Mouse (Mus musculus) large intestine, adult 2 months (tissue): Measurements from ENCODE around the gene Ablim1. TPM values are rescaled to one million over a fixed set of nuclear protein-coding genes. Genes with fewer than 3 reads are reported as not detected.

ENCODE experiments used
- DNase-seq: peaks from one replicate; pipeline ENCODE4 v3.0.0-alpha.2; 2012; ENCODE audit warnings: low read depth, low spot score
- WGBS: fragments of 180-500 bp; shearing (Covaris S2); methylation state at CpG from one replicate; pipeline ENCODE4 v1.1.7; 2018; 5-methylcytosine and 5-hydroxymethylcytosine counted together
- polyA plus RNA-seq: library from polyadenylated mRNA; depleted of rRNA; stranded (reverse); fragments of >200 nt; gene quantifications from 2 replicates; pipeline ENCODE4 v1.2.3, GENCODE M21; 2012

Ablim1 gene
- polyA plus RNA-seq, 1 experiment: 14.1 TPM

DNA sequence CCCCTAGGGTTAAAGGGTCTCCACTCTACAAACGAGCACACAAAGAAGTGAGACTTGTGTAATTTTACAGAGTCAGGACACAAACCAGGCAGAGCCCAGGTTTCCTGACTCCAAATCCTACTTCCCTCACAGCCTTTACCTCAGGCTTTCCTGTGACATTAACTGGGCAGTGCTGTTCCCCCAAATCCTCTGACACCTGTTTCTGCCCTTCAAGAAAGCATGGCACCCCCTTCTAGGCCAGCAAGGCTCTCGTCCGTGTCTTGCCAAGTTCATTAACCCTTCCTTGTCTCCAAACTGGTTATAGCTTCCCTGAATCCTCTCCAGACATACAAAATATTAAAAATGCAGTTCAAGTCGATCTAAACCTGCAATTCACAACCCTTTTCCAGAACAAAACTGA is 304.7 kb downstream of the Ablim1 start:
- WGBS: 63% methylated on average over 4 of the region's 4 CpGs
- DNase-seq: no peak

DNA sequence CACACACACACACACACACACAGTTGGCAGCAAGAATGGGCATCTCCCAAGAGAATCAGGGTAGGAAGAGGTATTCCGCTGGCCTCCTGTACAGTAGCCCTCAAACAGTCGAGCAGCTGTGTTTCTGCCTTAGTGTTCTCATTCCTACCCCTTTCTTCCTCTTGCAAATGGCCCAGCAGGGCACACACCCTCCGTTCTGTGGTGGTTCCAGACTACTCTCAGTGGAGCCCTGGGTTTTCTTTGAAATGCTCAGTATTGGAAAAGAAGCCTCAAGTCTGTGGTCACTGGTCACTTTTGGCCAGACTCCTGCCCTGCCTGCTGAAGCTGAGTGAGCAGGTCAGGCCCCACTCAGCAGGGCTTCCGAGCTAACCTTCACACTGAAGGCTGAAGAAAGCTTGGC is 305.1 kb downstream of the Ablim1 start:
- no peak for DNase-seq
- WGBS: 74% methylated on average over 4 of the region's 4 CpGs

DNA sequence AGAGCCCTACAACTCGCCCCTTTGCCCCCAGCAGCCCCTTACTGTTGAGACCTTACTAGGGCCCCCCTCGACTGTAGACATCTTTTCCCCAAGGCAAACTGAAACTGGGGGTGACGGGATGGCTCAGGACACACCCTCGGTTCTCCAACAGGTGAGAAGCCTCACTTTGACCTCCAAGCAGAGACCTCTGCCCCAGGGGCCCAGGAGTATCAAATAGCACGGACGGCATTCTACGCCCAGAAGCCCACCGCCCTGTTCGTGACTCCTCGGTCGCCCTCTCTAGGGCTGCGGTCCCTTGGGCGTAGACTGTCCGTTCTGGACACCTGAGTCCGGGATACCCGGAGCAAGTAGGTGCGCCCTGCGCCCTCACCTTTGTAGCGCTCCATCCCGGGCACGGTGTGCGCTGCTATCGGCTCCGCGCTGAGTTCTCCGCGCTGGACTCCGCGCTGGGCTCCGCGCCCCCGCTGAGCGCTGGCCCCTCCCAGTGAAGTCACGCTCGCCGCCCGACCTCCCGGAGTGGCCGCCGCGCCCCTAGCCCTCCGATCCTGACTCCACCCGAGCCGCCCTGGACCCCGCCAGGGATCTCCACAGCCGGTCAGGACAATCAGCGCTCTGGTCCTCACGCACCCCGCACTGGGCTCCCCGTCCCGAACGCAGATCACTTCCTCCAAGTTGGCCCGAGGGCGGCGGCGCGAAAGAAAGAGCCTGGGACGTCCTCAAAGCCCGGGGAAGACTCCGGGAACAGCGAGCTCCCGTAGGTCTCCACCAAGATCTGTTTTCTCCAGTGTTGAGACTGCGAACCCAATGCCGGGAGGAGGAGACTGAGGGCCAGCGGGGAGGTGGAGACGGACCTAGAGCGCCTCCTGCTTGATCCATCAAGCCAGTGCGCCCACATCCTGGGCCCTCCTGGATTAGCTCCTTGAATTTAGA is 306.7 kb downstream of the Ablim1 start, which contains the start of gene Afap1l2:
Gene Afap1l2 (minus strand): TSS at position 448 of the 930 bp plus-strand sequence.
- 2% methylated on average over 68 of the region's 68 CpGs for WGBS
- peak; percentile 36 for DNase-seq

DNA sequence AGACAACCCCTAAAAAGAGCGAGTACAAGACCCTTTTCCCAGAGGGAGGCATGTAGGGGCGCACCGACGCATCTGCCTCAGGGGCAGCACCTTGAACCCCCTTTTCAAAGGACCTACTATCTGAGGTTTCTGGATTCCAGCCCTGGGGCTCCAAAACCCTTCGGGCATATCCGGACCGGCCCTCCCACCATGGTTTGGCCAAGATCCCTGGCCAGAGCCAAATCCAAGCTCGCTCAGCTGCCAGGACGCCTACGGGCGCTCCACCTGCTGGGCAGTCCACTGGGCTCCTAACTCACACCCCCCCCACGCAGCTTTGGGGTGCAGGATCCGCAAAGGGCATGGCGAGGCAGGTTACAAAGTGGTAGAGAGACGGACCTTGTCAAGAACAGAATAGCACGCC is 307.4 kb downstream of the Ablim1 start:
- 58% methylated on average over 16 of the region's 16 CpGs for WGBS
- no peak for DNase-seq

DNA sequence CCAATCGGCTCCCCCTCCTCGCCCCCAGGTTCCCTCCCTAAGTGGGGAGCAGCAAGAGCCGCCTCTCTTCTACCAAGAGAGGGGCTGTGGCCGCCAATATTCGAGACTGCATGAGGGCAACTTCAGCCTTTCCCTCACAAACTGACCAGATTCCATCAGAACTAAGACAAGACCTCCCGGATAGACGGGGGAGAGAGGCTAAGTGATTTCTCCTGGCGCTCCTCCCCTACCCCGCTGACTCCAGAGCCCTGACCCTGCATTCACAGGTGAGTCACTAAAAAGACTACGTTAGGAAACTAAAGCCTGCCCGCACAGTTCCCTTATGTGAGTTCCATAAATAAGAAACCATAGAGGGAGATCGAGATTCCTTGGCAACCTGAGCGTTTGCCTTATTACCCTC is 307.9 kb downstream of the Ablim1 start:
- WGBS: 57% methylated on average over 13 of the region's 13 CpGs
- no peak for DNase-seq

DNA sequence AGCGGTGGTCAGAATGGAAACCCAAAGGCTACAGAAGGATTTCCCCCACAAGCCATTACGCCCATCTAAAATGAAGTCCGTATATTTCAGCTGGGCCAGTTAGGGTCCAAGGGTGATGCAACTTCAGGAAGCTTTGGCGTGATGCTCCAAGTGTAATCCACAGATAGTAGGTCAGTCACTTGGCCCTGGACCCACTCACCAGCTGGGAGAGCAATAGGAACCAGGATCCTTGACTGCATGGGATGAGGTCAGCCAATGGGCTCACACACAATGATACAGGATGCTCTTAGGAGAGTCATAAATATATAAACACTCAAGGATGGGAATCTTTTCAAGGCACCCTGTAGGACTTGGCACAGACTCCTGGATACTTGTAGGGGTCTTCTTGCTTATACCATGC is 309.7 kb downstream of the Ablim1 start:
- 74% methylated on average over 4 of the region's 4 CpGs for WGBS
- no peak for DNase-seq

DNA sequence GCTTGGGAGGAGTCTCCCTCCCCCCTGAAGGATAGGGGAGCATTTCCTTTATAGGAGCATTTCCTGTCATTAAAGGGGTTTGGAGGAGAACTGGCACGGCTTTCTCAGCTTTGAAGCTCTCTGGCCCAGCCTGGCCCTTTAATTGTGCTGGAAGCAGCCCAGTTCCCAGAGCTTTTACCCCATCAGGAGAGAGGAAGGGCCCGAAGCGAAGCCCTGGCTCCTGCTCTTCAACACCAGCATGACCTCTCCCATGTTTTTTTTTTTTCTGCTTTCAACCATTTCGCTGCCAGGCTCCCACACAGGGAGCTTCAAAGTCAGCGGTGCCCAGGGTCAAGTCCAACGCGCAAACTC is 311.3 kb downstream of the Ablim1 start:
- no peak for DNase-seq
- WGBS: 27% methylated on average over 7 of the region's 7 CpGs

DNA sequence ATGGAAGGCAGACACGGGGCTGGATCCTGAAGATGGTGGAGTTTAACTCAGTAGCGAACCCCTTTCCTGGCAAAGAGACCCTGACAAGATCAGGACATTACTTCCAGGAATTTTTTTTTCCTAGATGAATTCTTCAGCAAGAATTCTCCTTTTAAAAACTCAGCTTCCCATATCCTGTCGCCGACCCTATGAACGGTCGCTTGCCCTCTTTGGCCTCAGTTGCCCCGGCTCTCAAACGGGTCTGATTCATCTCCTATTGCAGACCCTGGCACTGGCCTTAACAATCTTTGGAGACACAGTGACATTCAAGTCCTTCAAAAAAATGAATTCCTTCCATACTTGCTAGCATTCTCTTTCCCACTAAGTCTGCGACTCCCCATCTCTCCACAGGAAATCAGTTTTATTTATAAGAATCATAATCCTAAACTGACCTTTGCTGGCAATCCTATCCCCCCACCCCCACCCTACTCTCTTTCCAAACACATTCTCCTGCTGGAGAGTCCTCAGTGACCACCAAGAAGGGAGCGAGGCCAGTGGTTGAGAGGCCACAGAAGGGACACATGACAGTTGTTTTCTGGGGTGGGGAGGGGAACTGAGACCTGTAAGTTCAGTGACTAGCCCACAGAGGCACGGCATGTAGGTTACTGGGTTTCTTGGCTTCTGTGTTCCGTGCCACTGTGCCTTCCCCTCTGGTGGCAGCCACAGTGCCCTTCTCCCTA is 311.8 kb downstream of the Ablim1 start:
- DNase-seq: no peak
- 61% methylated on average over 12 of the region's 12 CpGs for WGBS

DNA sequence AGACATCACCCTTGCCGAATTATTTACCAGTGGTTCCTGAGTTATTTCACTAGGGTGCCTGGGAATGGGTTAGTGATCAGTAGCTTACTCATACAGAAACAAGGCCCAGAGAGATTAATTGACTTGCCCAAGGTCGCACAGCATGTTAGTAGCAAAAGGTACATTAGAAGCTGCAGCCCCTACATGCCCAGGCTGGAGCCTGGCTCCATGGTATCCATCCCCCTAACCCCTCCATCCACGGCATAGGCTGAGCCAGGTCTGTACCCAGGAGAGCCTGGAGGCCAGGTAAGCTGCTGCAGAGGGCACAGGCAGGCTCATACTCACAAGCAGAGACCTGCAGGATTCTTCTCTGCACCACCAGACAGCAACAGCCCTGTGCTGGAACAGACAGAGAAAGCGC is 312.8 kb downstream of the Ablim1 start:
- no peak for DNase-seq
- WGBS: 91% methylated on average over 4 of the region's 4 CpGs

DNA sequence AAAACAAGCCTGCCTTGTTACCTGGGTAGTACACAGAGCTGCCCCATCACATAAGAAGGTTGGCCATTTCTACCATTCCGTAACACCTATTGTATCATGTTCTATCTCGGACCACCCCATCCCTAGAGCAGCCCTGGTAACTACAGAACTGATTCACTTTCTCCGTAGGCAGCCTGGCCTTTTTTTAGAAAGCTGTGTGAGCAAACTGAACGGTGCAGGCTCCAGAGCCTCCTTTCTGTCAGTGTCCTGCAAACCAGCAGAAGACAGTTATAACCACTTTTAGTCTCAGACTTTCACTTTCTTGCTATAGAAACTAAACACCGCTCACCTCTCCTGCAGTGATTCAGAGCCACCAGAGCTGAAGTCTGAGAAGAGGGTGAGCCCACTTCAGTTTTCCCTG is 314.1 kb downstream of the Ablim1 start:
- 85% methylated on average over 5 of the region's 5 CpGs for WGBS

DNA sequence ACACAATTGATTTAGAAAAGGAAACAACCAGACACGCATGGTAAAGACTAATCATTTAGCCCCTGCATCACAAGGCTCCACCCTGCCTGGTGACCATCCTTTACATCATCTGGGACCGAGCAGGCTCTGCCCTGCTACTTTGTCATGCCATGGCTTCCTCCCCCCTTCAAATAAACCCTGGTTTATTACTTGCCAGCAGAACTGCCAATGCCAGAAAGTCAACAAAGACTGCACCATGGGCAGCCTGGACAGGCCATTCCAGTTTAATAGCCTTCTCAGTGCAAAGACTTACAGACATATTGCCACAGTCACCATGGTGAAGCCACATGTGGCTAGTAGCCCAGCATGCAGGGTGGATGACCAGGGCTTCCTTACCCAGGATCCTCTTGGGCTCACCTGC is 314.9 kb downstream of the Ablim1 start:
- DNase-seq: no peak
- WGBS: 55% methylated on average over 2 of the region's 2 CpGs

More for the DNA sequence above, 314.1 kb downstream of the Ablim1 start:
- no peak for DNase-seq

DNA sequence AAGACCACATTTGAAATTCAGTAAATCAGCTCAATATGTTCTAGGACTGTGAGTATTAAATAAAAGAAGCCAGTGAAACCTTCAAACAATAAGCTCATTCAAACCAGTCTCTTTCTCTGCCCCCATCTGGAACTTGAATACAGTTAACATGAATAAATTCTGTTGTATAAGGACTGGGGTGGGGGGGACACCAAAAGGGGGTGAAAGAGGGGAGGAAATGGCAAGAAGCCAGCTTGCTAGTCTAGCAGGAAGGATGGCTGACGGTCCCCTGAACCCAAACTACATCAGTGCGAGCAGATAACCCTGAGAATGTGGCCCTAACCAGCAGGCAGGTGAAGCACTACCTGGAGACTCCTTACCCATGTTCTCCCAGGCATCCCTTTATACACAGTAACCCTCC is 315.8 kb downstream of the Ablim1 start:
- DNase-seq: no peak
- 80% methylated on average over 2 of the region's 2 CpGs for WGBS

DNA sequence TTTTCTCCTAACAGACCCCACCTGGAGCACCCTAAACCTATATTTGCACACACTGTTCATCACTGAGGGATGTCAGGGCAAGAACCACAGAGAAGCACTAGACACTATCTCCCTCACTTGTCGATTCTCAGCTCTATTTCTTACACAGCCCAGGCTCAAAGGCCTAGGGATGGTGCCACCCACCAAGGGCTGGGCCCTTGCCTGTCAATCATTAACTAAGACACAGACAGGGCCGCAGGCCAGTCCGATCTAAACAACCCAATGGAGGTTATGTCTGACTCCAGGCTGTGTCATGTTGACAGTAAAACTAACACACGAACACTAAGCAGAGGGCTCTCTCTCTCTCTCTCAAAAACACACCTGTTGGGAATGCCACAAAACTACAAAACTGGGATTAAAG is 316.4 kb downstream of the Ablim1 start:
- DNase-seq: no peak
- WGBS: 32% methylated on average over 4 of the region's 4 CpGs

DNA sequence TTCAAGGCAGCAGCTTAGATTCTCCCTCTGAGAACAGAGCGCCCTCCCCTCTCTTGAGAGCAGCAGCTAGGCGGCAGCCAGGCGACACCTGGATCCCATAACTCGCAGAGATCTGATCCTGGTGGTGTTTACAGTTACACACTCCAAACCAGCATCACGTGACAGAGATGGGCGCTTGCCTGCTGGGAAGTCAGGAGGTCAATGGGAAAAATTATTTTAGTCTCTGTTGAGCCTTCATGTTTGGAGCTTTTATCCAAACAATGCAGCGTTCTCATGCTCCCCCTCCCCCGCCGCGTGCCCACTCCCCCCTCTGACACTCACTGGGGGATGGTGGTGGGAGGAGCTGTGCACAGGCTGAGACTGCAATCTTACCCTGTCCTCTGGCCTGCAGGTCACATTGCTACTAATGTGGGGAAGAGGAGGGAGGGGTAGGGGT is 317.5 kb downstream of the Ablim1 start:
- DNase-seq: no peak
- WGBS: 11% methylated on average over 10 of the region's 10 CpGs

DNA sequence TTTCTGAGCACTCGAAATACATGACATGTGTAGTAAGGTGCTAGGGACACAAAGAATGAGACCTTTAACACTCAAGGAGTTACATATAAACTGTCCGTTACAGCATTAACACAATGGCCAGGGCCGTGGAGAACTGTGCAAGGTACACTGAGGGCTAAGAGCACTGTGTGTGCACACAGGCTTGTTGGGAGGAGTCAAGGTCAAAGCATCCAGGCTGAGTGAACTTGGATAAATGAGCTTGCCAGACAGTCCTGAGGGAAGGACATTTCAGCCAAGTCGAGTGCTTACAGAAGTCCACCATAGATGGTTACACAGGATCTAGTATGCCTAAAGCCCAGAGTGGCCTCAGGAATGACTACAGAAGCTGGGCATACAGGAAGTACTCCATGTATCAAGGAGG is 319.3 kb downstream of the Ablim1 start:
- WGBS: 72% methylated on average over 4 of the region's 4 CpGs

DNA sequence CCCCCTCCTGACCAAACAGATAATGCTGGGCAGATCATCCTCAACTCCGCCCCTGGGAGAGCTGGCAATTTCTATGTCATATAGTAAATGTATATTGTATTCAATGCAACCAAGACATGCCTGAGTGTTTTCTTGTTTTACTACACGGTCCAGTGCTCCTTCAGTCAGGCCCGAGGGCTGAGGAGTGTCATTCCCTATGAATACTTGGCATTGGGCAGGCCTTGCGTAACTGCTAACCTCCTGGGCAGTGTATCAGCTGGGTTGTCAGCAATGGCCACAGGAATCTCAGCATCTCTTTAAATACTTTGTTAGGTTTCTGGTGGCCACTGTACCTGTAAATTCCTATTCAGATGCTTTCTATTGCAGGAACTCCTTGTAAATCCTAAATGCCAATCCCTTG is 320.1 kb downstream of the Ablim1 start:
- DNase-seq: no peak
- WGBS: 72% methylated on average over 4 of the region's 4 CpGs

More for the DNA sequence above, 319.3 kb downstream of the Ablim1 start:
- DNase-seq: no peak

DNA sequence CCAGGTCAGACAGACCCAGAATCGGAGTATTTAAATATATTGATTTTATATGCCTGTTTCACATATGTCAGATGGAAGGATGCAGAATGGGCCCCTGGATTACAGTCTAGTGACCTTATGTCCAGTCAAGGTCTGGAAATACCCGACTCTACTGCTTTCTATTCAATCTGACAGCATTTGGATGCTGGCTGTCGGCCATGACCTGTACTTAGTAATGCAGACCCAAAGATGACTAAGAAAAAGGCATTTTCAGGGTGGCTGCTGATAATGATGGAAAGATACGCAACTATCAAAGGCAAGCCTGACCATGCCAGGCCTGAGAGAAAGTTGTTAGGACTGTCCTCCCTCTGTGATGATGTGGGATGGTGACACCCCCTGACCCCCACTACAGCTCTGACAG is 321.0 kb downstream of the Ablim1 start:
- 80% methylated on average over 4 of the region's 4 CpGs for WGBS
- DNase-seq: no peak

DNA sequence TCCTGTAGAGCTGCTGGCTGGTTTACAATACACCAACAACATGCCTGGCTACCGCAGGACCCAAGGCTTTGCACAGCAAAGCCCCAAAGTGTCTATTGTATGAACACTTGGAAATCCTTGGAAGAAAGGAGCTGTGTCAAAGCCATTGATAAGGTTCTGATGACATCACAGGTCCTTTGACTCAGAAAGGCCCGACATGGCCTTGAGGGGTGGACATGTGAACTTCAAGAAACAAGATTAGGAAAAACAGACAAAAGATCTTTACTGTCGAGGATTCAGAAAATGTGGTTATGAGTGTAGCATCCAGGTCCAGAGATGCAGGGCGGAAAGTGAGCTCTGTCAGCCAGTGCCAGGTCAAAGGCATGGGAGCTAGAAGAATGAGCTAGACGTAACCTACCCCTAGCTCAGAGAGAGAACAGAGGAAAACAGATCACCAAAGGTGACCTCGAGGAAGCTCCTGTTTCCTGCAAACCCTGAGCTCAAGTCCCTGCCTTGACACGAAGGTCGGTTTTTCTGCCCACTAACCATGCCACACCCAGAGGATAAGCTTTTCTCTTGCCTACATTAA is 321.7 kb downstream of the Ablim1 start:
- WGBS: 63% methylated on average over 8 of the region's 8 CpGs
- DNase-seq: no peak

DNA sequence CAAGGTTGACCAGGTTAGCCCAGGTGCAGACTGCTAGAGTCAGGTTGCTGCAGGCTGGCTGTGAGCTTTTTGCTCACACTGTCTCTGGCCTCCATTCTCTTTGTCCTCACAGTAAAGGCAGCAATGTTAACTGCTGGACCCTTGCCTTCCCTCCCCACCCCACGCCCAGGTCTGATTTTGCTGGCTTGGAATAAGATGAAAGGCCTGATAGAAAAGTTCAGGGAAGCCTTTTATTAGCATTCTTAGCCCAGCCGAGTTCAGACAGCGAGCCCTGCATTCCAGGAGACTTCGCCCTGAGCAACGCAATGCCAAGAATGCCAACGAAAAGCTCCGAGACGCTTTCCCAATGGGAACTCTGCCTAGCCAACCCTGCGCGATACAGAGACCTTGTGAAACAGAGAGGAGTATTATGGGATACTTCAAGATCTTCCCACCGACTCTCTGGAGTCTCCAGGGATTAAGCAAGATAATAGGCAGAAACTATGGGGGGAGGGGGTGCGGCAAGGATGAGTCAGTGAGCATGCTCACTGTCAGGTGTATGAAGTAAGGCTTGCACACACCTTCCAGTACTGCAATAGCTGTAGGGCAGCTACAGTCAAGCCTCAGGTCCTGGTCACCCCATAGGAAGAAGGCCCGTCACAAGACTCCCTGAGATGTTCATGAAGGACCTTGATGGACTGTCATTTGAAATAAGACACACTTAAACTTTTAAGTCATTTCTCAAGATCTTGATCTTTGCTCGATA is 324.2 kb downstream of the Ablim1 start:
- no peak for DNase-seq
- 39% methylated on average over 14 of the region's 14 CpGs for WGBS

DNA sequence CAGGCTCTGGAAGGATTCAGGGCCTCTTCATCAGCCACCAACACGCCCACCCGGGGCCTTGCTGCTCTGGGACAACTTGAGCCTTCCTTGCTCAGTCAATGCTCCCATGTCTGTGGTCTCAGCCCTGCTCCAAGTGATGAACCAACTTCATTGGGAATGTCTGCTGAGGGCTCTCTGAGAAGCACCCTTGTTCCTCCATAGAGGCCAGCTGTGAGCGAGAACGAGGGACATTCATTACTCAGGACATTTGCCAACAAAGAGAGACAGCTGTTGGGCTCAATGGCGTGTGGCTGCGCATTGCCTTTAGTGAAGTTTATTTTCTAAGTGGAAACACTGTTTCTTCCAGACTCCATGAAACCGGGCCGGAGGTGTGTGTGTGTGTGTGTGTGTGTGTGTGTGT is 325.5 kb downstream of the Ablim1 start:
- 67% methylated on average over 8 of the region's 8 CpGs for WGBS
- DNase-seq: no peak
